In genomic region chr5:15883004-15883403, GRCm38 (mm10) we compare ENCODE assay signal across 22 mouse cellular contexts. TPM values are rescaled to one million over a fixed set of nuclear protein-coding genes. Genes with fewer than 3 reads are reported as not detected.
DNase-seq lines count a peak whose midpoint lies in the region; ATAC-seq and TF ChIP-seq lines count a peak whose summit lies in the region.
"Had no signal": no experiment of that assay in that cellular context is flagged by ENCODE, and none has a peak within 500 bp of the region (broad histone marks: within the 10 kb centered on the region; RNA-seq: fewer than 3 reads in every experiment).

No protein-coding gene starts in this region.

- H3K9me3 ChIP-seq in hindbrain, embryonic 15.5 days: no peaks in the 10 kb centered on the region
- no peaks in the 10 kb centered on the region for H3K9me3 ChIP-seq in hindbrain, embryonic 12.5 days (replicated peaks)
- H3K9me3 ChIP-seq in midbrain, postnatal 0 days (ENCODE audit: low read length): no peaks in the 10 kb centered on the region
- no peaks in the 10 kb centered on the region for H3K9me3 ChIP-seq in midbrain, embryonic 10.5 days (replicated peaks)
- H3K9me3 ChIP-seq: heart, embryonic 12.5 days; limb, embryonic 13.5 days; liver, embryonic 13.5 days; lung, embryonic 15.5 days; stomach, embryonic 15.5 days had no signal

- no peaks in the 10 kb centered on the region for H3K36me3 ChIP-seq in hindbrain, embryonic 15.5 days
- H3K36me3 ChIP-seq in hindbrain, embryonic 12.5 days: no peaks in the 10 kb centered on the region
- no peaks in the 10 kb centered on the region for H3K36me3 ChIP-seq in midbrain, postnatal 0 days (ENCODE audit: insufficient read depth, low read length)
- no peaks in the 10 kb centered on the region for H3K36me3 ChIP-seq in midbrain, embryonic 10.5 days
- H3K36me3 ChIP-seq: heart, embryonic 12.5 days; limb, embryonic 13.5 days; liver, embryonic 13.5 days; lung, embryonic 15.5 days; stomach, embryonic 15.5 days had no signal

- no peak for DNase-seq in cerebellum, adult 8-10 months
- no peak for DNase-seq in midbrain, postnatal 0 days (ENCODE audit: low spot score)
- no peak for DNase-seq in midbrain, embryonic 10.5 days (ENCODE audit: low spot score)
- DNase-seq in urinary bladder, adult 2 months (ENCODE audit: low spot score): no peak
- DNase-seq: adrenal gland, adult 2 months; heart, adult 11 months; heart, postnatal 36 days; kidney, adult 8-10 months; kidney, postnatal 25 days; liver, embryonic 13.5 days; lung, postnatal 4 days; midbrain, embryonic 14.5 days; retina, postnatal 1 day; thymus, postnatal 25 days had no signal

- ATAC-seq in cerebellum, adult (ENCODE audit: insufficient number of reproducible peaks, low FRiP score, low TSS enrichment): peak; percentile 31; the same call in 1 of the 2 replicates
- peak; percentile 38; the same call in 1 of the 2 replicates for ATAC-seq in hindbrain, embryonic 15.5 days (ENCODE audit: low FRiP score, low read depth)
- no peak for ATAC-seq in hindbrain, embryonic 12.5 days (ENCODE audit: low FRiP score)
- ATAC-seq in midbrain, postnatal 0 days (ENCODE audit: low FRiP score): peak; percentile 27; the same call in 1 of the 2 replicates
- 0 out of 2 replicates have a peak, but pooled peaks have one; percentile 27 for ATAC-seq in monocyte, adult 5-6 weeks (replicated peaks; ENCODE audit: insufficient number of reproducible peaks, low FRiP score, low TSS enrichment, poor library complexity, severe bottlenecking)

- TF ChIP-seq CTCF in midbrain, postnatal 0 days (IDR thresholded peaks at IDR 0.05): no peak

- no peak overlapping the region for H3K4me2 ChIP-seq in hindbrain, embryonic 15.5 days
- H3K4me2 ChIP-seq in hindbrain, embryonic 12.5 days (replicated peaks): no peak overlapping the region
- no peak overlapping the region for H3K4me2 ChIP-seq in midbrain, postnatal 0 days (ENCODE audit: low read depth, low read length, poor library complexity, severe bottlenecking)
- H3K4me2 ChIP-seq: heart, embryonic 12.5 days; limb, embryonic 13.5 days; liver, embryonic 13.5 days; lung, embryonic 15.5 days; stomach, embryonic 15.5 days had no signal

- H3K4me3 ChIP-seq in hindbrain, embryonic 15.5 days: no peak overlapping the region
- no peak overlapping the region for H3K4me3 ChIP-seq in hindbrain, embryonic 12.5 days
- H3K4me3 ChIP-seq in midbrain, postnatal 0 days (ENCODE audit: low read depth, low read length): no peak overlapping the region
- no peak overlapping the region for H3K4me3 ChIP-seq in midbrain, embryonic 10.5 days
- H3K4me3 ChIP-seq: heart, embryonic 12.5 days; limb, embryonic 13.5 days; liver, embryonic 13.5 days; lung, embryonic 15.5 days; stomach, embryonic 15.5 days had no signal

- H3K27me3 ChIP-seq in hindbrain, embryonic 15.5 days: no peaks in the 10 kb centered on the region
- no peaks in the 10 kb centered on the region for H3K27me3 ChIP-seq in hindbrain, embryonic 12.5 days
- H3K27me3 ChIP-seq in midbrain, postnatal 0 days (ENCODE audit: insufficient read depth, low read length): no peaks in the 10 kb centered on the region
- no peaks in the 10 kb centered on the region for H3K27me3 ChIP-seq in midbrain, embryonic 10.5 days (ENCODE audit: low read depth, poor library complexity, severe bottlenecking)
- H3K27me3 ChIP-seq: heart, embryonic 12.5 days; limb, embryonic 13.5 days; liver, embryonic 13.5 days; lung, embryonic 15.5 days; stomach, embryonic 15.5 days had no signal

- H3K4me1 ChIP-seq in hindbrain, embryonic 15.5 days (replicated peaks): no peaks in the 10 kb centered on the region
- no peaks in the 10 kb centered on the region for H3K4me1 ChIP-seq in hindbrain, embryonic 12.5 days
- H3K4me1 ChIP-seq in midbrain, postnatal 0 days (ENCODE audit: insufficient read depth, low read length): no peaks in the 10 kb centered on the region
- no peaks in the 10 kb centered on the region for H3K4me1 ChIP-seq in midbrain, embryonic 10.5 days
- H3K4me1 ChIP-seq: heart, embryonic 12.5 days; limb, embryonic 13.5 days; liver, embryonic 13.5 days; lung, embryonic 15.5 days; stomach, embryonic 15.5 days had no signal

- no peak overlapping the region for H3K27ac ChIP-seq in hindbrain, embryonic 15.5 days (replicated peaks)
- no peak overlapping the region for H3K27ac ChIP-seq in hindbrain, embryonic 12.5 days
- H3K27ac ChIP-seq in midbrain, postnatal 0 days (ENCODE audit: low read depth, low read length): no peak overlapping the region
- no peak overlapping the region for H3K27ac ChIP-seq in midbrain, embryonic 10.5 days (replicated peaks)
- H3K27ac ChIP-seq: limb, embryonic 13.5 days; liver, embryonic 13.5 days; lung, embryonic 15.5 days; stomach, embryonic 15.5 days had no signal

- no peak overlapping the region for H3K9ac ChIP-seq in hindbrain, embryonic 15.5 days
- H3K9ac ChIP-seq in hindbrain, embryonic 12.5 days: no peak overlapping the region
- H3K9ac ChIP-seq in midbrain, postnatal 0 days (replicated peaks; ENCODE audit: low read length, poor library complexity, severe bottlenecking): no peak overlapping the region
- H3K9ac ChIP-seq: heart, embryonic 12.5 days; limb, embryonic 13.5 days; liver, embryonic 13.5 days; lung, embryonic 15.5 days; stomach, embryonic 15.5 days had no signal

RNA-seq across cellular contexts. Expression of gene Cacna2d1, which starts 51.5 kb away (rescaled TPM):
- 29.8 and 35.6 TPM in 2 replicates for polyA plus RNA-seq in hindbrain, embryonic 15.5 days (2015; fragmentation: Nextera tagmentation; extraction: Ambion mirVana)
- 41.3 and 44.7 TPM in 2 replicates for polyA plus RNA-seq in hindbrain, embryonic 12.5 days (2016; fragmentation: Nextera tagmentation; extraction: Ambion mirVana)
- total RNA-seq in midbrain, postnatal 0 days (2014; rRNA removed): 77.8 and 107 TPM in 2 replicates
- 38.8 and 43.3 TPM in 2 replicates for polyA plus RNA-seq in midbrain, postnatal 0 days (2015; fragmentation: Nextera tagmentation; extraction: Ambion mirVana)
- polyA plus RNA-seq in midbrain, embryonic 10.5 days (2016; fragmentation: Nextera tagmentation; extraction: Ambion mirVana): 5.9 and 11.6 TPM in 2 replicates
- not detected in 3 replicates for total RNA-seq in monocyte, adult 5-6 weeks (2017)
- polyA plus RNA-seq in urinary bladder, adult 2 months (2012; rRNA removed): 35.8 and 43.6 TPM in 2 replicates
